Mouse (Mus musculus) small intestine, adult 2 months (tissue): Measurements from ENCODE around the gene Tifa. TPM values are rescaled to one million over a fixed set of nuclear protein-coding genes. Genes with fewer than 3 reads are reported as not detected.

Experiments used
- H3K27ac ChIP-seq: fragments of 200-500 bp; 2 replicates; pipeline ENCODE4 v1.5.1; 2012; ENCODE audit warnings: low read depth, low read length, control low read depth, inconsistent platforms; ENCODE audit not compliant: insufficient read depth
- H3K27me3 ChIP-seq: fragments of 200-500 bp; 2 replicates; pipeline ENCODE4 v1.6.1; 2012; ENCODE audit warnings: mild to moderate bottlenecking, moderate library complexity, low read length, inconsistent platforms; ENCODE audit not compliant: control insufficient read depth, insufficient read depth
- H3K36me3 ChIP-seq: fragments of 200-500 bp; 2 replicates; pipeline ENCODE4 v1.6.1; 2012; ENCODE audit warnings: mild to moderate bottlenecking, low read length, control low read depth, inconsistent platforms; ENCODE audit not compliant: control insufficient read depth, insufficient read depth
- H3K4me1 ChIP-seq: fragments of 200-500 bp; 2 replicates; pipeline ENCODE4 v1.6.1; 2012; ENCODE audit warnings: low read length, inconsistent platforms, mixed read lengths; ENCODE audit not compliant: control insufficient read depth, insufficient read depth, insufficient read length
- H3K4me3 ChIP-seq: fragments of 200-500 bp; 2 replicates; pipeline ENCODE4 v1.5.1; 2012; ENCODE audit warnings: low read depth, mild to moderate bottlenecking, control low read depth, inconsistent platforms, low read length, moderate library complexity
- CTCF ChIP-seq: fragments of 200-500 bp; IDR thresholded peaks from 2 replicates; pipeline ENCODE4 v1.5.1; 2012; ENCODE audit warnings: low read depth, mild to moderate bottlenecking, control low read depth, inconsistent platforms, low read length, moderate library complexity, mixed read lengths; ENCODE audit not compliant: insufficient replicate concordance, insufficient read length; ENCODE audit errors: extremely low read depth
- POLR2A ChIP-seq: fragments of 200-500 bp; IDR thresholded peaks from 2 replicates; pipeline ENCODE4 v1.6.1; 2012; ENCODE audit warnings: low read depth, mild to moderate bottlenecking, control low read depth, inconsistent platforms, low read length, moderate library complexity
- WGBS: fragments of 180-500 bp; shearing (Covaris S2); methylation state at CpG from one replicate; pipeline ENCODE4 v1.1.7; 2018; 5-methylcytosine and 5-hydroxymethylcytosine counted together
- polyA plus RNA-seq: library from polyadenylated mRNA; depleted of rRNA; stranded (reverse); fragments of >200 nt; gene quantifications from 2 replicates; pipeline ENCODE4 v1.2.3, GENCODE M21; 2012

Tifa gene
- polyA plus RNA-seq, 1 experiment = 11.3 TPM

- H3K27ac ChIP-seq = no peak overlapping the region
- TF ChIP-seq POLR2A = no peak
- no peak for TF ChIP-seq CTCF
Measured at GRCm38 (mm10) chr3:127787032-127787431, 2.6 kb upstream of the Tifa start.

GRCm38 (mm10) chr3:127788038-127788437 is 1.6 kb upstream of the Tifa start:
- peaks cover 2% of the 10 kb centered on the region; the same call in 1 of the 2 replicates for H3K4me1 ChIP-seq
- TF ChIP-seq CTCF (no peak), POLR2A (no peak)
- WGBS = 15% methylated on average over 7 of the region's 7 CpGs
- no peaks in the 10 kb centered on the region for H3K36me3 ChIP-seq
- no peak overlapping the region for H3K4me3 ChIP-seq
- peak overlapping the region; percentile 4; the same call in 1 of the 2 replicates for H3K27ac ChIP-seq
- no peaks in the 10 kb centered on the region for H3K27me3 ChIP-seq

More at GRCm38 (mm10) chr3:127787032-127787431, 2.6 kb upstream of the Tifa start:
- no peaks in the 10 kb centered on the region for H3K36me3 ChIP-seq
- no peaks in the 10 kb centered on the region for H3K27me3 ChIP-seq
- H3K4me3 ChIP-seq = no peak overlapping the region
- H3K4me1 ChIP-seq = peaks cover 2% of the 10 kb centered on the region; the same call in 1 of the 2 replicates

GRCm38 (mm10) chr3:127788919-127789318 is 686 bp upstream of the Tifa start:
- peak overlapping the region; percentile 92 for H3K27ac ChIP-seq
- 13% methylated on average over 8 of the region's 8 CpGs for WGBS
- no peaks in the 10 kb centered on the region for H3K27me3 ChIP-seq
- H3K4me3 ChIP-seq = peak overlapping the region; percentile 95
- no peaks in the 10 kb centered on the region for H3K36me3 ChIP-seq
- no peak for TF ChIP-seq POLR2A
- H3K4me1 ChIP-seq = no peaks in the 10 kb centered on the region; the same call in 1 of the 2 replicates

GRCm38 (mm10) chr3:127790234-127791055 is 840 bp downstream of the Tifa start:
- H3K36me3 ChIP-seq = 0 out of 2 replicates have a peak, but pooled peaks cover 4% of the 10 kb centered on the region
- TF ChIP-seq CTCF (no peak), POLR2A (no peak)
- H3K27me3 ChIP-seq = no peaks in the 10 kb centered on the region
- peak overlapping the region; percentile 95 for H3K4me3 ChIP-seq
- under 1% methylated on average over 34 of the region's 36 CpGs for WGBS
- H3K27ac ChIP-seq = peak overlapping the region; percentile 52
- H3K4me1 ChIP-seq = no peaks in the 10 kb centered on the region; the same call in 1 of the 2 replicates

GRCm38 (mm10) chr3:127791056-127791483 is 1.5 kb downstream of the Tifa start:
- no peaks in the 10 kb centered on the region for H3K27me3 ChIP-seq
- no peaks in the 10 kb centered on the region; the same call in 1 of the 2 replicates for H3K4me1 ChIP-seq
- H3K4me3 ChIP-seq = peak overlapping the region; percentile 95
- H3K36me3 ChIP-seq = peaks cover 6% of the 10 kb centered on the region; the same call in 1 of the 2 replicates
- TF ChIP-seq POLR2A = no peak
- TF ChIP-seq CTCF = no peak
- 2% methylated on average over 15 of the region's 15 CpGs for WGBS
- peak overlapping the region; percentile 52 for H3K27ac ChIP-seq

- Histone ChIP-seq H3K36me3 (peaks cover 12% of the 10 kb centered on the region), H3K27ac (0 out of 2 replicates have a peak overlapping the region, but pooled peaks have one; percentile 21), H3K27me3 (no peaks in the 10 kb centered on the region), H3K4me3 (peak overlapping the region; percentile 95), H3K4me1 (peaks cover 4% of the 10 kb centered on the region; the same call in 1 of the 2 replicates)
- WGBS = 31% methylated on average over 4 of the region's 4 CpGs
- TF ChIP-seq CTCF (no peak), POLR2A (no peak)
Measured at GRCm38 (mm10) chr3:127791595-127792561, 2.3 kb downstream of the Tifa start.

GRCm38 (mm10) chr3:127793022-127793421 is 3.4 kb downstream of the Tifa start:
- Histone ChIP-seq H3K27me3 (no peaks in the 10 kb centered on the region), H3K4me1 (peaks cover 4% of the 10 kb centered on the region; the same call in 1 of the 2 replicates), H3K4me3 (0 out of 2 replicates have a peak overlapping the region, but pooled peaks have one; percentile 21), H3K36me3 (peaks cover 17% of the 10 kb centered on the region), H3K27ac (no peak overlapping the region)
- 80% methylated on average over 7 of the region's 7 CpGs for WGBS
- TF ChIP-seq CTCF (no peak), POLR2A (no peak)
